Mouse (Mus musculus) midbrain, embryonic 15.5 days (tissue): Measurements from ENCODE around the gene Smcp. TPM values are rescaled to one million over a fixed set of nuclear protein-coding genes. Genes with fewer than 3 reads are reported as not detected.

Experiments
- ATAC-seq: fragments of 200-750 bp; cut with Nextera tagmentation; replicated peaks from 2 replicates; pipeline ENCODE4 v1.8.0; 2017; ENCODE audit warnings: moderate TSS enrichment
- H3K27ac ChIP-seq: fragments of 300-500 bp; sonication (generic); 2 replicates; pipeline ENCODE4 v1.5.1; 2015; ENCODE audit warnings: mild to moderate bottlenecking, inconsistent platforms
- H3K27me3 ChIP-seq: fragments of 300-500 bp; sonication (generic); replicated peaks from 2 replicates; pipeline ENCODE4 v1.6.1; 2015; ENCODE audit warnings: inconsistent platforms
- H3K36me3 ChIP-seq: fragments of 300-500 bp; sonication (generic); replicated peaks from 2 replicates; pipeline ENCODE4 v1.6.1; 2015; ENCODE audit warnings: inconsistent platforms
- H3K4me1 ChIP-seq: fragments of 300-500 bp; sonication (generic); 2 replicates; pipeline ENCODE4 v1.6.1; 2015; ENCODE audit warnings: inconsistent platforms
- H3K4me2 ChIP-seq: fragments of 300-500 bp; sonication (generic); 2 replicates; pipeline ENCODE4 v1.6.1; 2015; ENCODE audit warnings: inconsistent platforms, mild to moderate bottlenecking, moderate library complexity
- H3K4me3 ChIP-seq: fragments of 300-500 bp; sonication (generic); 2 replicates; pipeline ENCODE4 v1.5.1; 2015; ENCODE audit warnings: mild to moderate bottlenecking, inconsistent platforms
- H3K9ac ChIP-seq: fragments of 300-500 bp; sonication (generic); 2 replicates; pipeline ENCODE4 v1.6.1; 2015; ENCODE audit warnings: mild to moderate bottlenecking, inconsistent platforms
- H3K9me3 ChIP-seq: fragments of 300-500 bp; sonication (generic); 2 replicates; pipeline ENCODE4 v1.6.1; 2016; ENCODE audit warnings: inconsistent platforms
- WGBS: fragments of 180-500 bp; shearing (Covaris S2); methylation state at CpG from one replicate; pipeline ENCODE4 v1.1.7; 2015; ENCODE audit warnings: mixed read lengths; 5-methylcytosine and 5-hydroxymethylcytosine counted together
- polyA plus RNA-seq: library from polyadenylated mRNA; unstranded; fragments of >200 nt; fragmentation: Nextera tagmentation; extraction: Ambion mirVana; gene quantifications from 2 replicates; pipeline ENCODE4 v1.2.1, GENCODE M21; 2015

The Smcp gene
- polyA plus RNA-seq, 1 experiment from 2014 or later, result not detected

DNA sequence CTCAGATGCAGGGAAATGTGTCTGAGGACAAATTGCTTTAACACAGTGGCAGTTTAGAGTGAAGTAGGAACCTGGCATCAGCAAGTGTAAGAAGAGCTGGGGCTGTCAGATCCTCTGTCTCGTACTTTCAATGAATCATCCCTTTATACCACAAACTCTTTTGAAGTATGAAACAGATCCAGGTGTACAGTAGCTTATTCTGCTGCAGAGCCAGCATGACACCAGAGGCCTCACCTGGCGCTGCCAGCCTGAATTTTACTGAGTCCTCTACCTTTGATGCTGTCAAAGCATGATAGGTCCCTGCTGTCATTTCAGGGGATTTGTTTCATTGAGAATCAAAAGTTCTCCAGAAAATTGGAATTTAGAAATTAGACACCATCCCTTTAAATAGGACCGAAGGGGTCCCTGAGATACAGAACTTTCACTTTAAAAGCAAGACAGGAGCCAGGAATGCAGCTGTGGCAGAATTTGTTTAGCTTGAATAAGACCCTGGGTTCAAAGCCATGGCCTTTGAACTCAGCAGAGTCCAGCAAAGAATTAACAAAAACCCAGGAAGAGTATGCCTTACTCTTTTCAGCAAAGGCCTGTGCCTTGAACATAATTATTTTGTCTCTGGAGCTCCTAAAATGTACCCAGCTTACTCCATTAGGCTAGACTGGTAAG is 5.5 kb downstream of the Smcp start:
- no peak overlapping the region for H3K9ac ChIP-seq
- no peak overlapping the region for H3K4me2 ChIP-seq
- no peaks in the 10 kb centered on the region for H3K36me3 ChIP-seq
- ATAC-seq, result peak; percentile 88
- no peak overlapping the region for H3K27ac ChIP-seq
- 44% methylated on average over 3 of the region's 3 CpGs for WGBS
- no peaks in the 10 kb centered on the region for H3K27me3 ChIP-seq
- H3K9me3 ChIP-seq, result no peaks in the 10 kb centered on the region
- no peak overlapping the region for H3K4me3 ChIP-seq
- H3K4me1 ChIP-seq, result no peaks in the 10 kb centered on the region

- Histone ChIP-seq H3K27me3 (no peaks in the 10 kb centered on the region), H3K4me2 (no peak overlapping the region), H3K9me3 (no peaks in the 10 kb centered on the region), H3K9ac (no peak overlapping the region), H3K4me1 (no peaks in the 10 kb centered on the region), H3K4me3 (no peak overlapping the region), H3K36me3 (no peaks in the 10 kb centered on the region), H3K27ac (no peak overlapping the region)
- 54% methylated on average over 1 of the region's 1 CpGs for WGBS
- no peak for ATAC-seq
Observed at GRCm38 (mm10) chr3:92579508-92579907, 9.3 kb downstream of the Smcp start.

- Histone ChIP-seq H3K27me3 (no peaks in the 10 kb centered on the region), H3K27ac (no peak overlapping the region), H3K36me3 (no peaks in the 10 kb centered on the region), H3K9me3 (no peaks in the 10 kb centered on the region), H3K4me3 (no peak overlapping the region), H3K9ac (no peak overlapping the region), H3K4me1 (no peaks in the 10 kb centered on the region), H3K4me2 (no peak overlapping the region)
- 50% methylated on average over 4 of the region's 4 CpGs for WGBS
- no peak; the same call in 1 of the 2 replicates for ATAC-seq
Observed at GRCm38 (mm10) chr3:92578652-92579413, 10.0 kb downstream of the Smcp start.

- H3K36me3 ChIP-seq, result no peaks in the 10 kb centered on the region
- no peak for ATAC-seq
- H3K9me3 ChIP-seq, result no peaks in the 10 kb centered on the region
- no peaks in the 10 kb centered on the region for H3K4me1 ChIP-seq
- H3K9ac ChIP-seq, result no peak within 1 kb of the TSS
- no peak within 1 kb of the TSS for H3K4me3 ChIP-seq
- H3K4me2 ChIP-seq, result no peak within 1 kb of the TSS
- no peaks in the 10 kb centered on the region for H3K27me3 ChIP-seq
- H3K27ac ChIP-seq, result no peak within 1 kb of the TSS
- WGBS, result 82% methylated on average over 1 of the region's 1 CpGs
Observed at GRCm38 (mm10) chr3:92573449-92574041, 15.3 kb downstream of the Smcp start, which contains the start of gene Ivl. TSS of gene Ivl (minus strand) at chr3:92573735.

GRCm38 (mm10) chr3:92572514-92573155 is 16.2 kb downstream of the Smcp start:
- no peaks in the 10 kb centered on the region for H3K27me3 ChIP-seq
- H3K4me3 ChIP-seq, result no peak overlapping the region
- no peak for ATAC-seq
- H3K9ac ChIP-seq, result no peak overlapping the region
- no peaks in the 10 kb centered on the region for H3K9me3 ChIP-seq
- no peak overlapping the region for H3K27ac ChIP-seq
- H3K4me1 ChIP-seq, result no peaks in the 10 kb centered on the region
- no peaks in the 10 kb centered on the region for H3K36me3 ChIP-seq
- whole genome bisulfite sequencing, result 70% methylated on average over 2 of the region's 2 CpGs
- H3K4me2 ChIP-seq, result no peak overlapping the region

- 96% methylated on average over 2 of the region's 2 CpGs for WGBS
- Histone ChIP-seq H3K9me3 (no peaks in the 10 kb centered on the region), H3K9ac (no peak overlapping the region)
Observed at GRCm38 (mm10) chr3:92568752-92569151, 20.0 kb downstream of the Smcp start.

DNA sequence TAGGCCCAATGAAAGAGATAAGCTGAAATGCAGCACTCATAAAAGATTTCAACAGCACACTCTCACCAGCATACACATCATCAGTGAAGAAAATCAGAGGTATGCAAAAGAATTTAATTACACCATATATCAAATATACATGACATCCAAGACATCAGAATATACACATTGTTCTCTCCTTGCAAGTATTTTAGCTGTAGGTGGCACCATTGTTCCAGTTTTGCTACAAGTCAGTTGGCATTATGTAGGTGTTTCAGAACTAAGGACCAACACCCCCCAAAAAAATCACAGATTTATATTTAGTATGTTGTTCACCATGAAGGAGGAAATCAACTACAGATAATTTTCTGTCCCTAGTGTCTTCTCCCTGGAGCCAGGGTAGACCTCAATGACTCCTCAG is 23.4 kb downstream of the Smcp start:
- H3K4me3 ChIP-seq, result no peak overlapping the region
- no peak overlapping the region for H3K9ac ChIP-seq
- no peaks in the 10 kb centered on the region for H3K36me3 ChIP-seq
- ATAC-seq, result no peak
- H3K27ac ChIP-seq, result no peak overlapping the region
- H3K4me2 ChIP-seq, result no peak overlapping the region
- no peaks in the 10 kb centered on the region for H3K4me1 ChIP-seq
- no peaks in the 10 kb centered on the region for H3K9me3 ChIP-seq
- no peaks in the 10 kb centered on the region for H3K27me3 ChIP-seq

More at GRCm38 (mm10) chr3:92568752-92569151, 20.0 kb downstream of the Smcp start:
- Histone ChIP-seq H3K27ac (no peak overlapping the region), H3K4me1 (no peaks in the 10 kb centered on the region), H3K4me3 (no peak overlapping the region), H3K27me3 (no peaks in the 10 kb centered on the region), H3K36me3 (no peaks in the 10 kb centered on the region), H3K4me2 (no peak overlapping the region)
- ATAC-seq, result no peak

GRCm38 (mm10) chr3:92534411-92534810 is 54.4 kb downstream of the Smcp start, which contains the start of gene 2310046K23Rik:
TSS of gene 2310046K23Rik (minus strand) at chr3:92534511.
- Histone ChIP-seq H3K27me3 (no peaks in the 10 kb centered on the region), H3K4me2 (no peak within 1 kb of the TSS), H3K27ac (no peak within 1 kb of the TSS), H3K4me3 (no peak within 1 kb of the TSS), H3K9ac (no peak within 1 kb of the TSS), H3K4me1 (no peaks in the 10 kb centered on the region), H3K36me3 (no peaks in the 10 kb centered on the region), H3K9me3 (no peaks in the 10 kb centered on the region)
- no peak for ATAC-seq
- 89% methylated on average over 3 of the region's 3 CpGs for WGBS

Other genes with a start within 250 kb of the Smcp start
- not detected in 2 replicates for gene Sprr2d, start 249.9 kb downstream of the Smcp start, polyA plus RNA-seq
- gene Sprr2e, start 236.9 kb downstream of the Smcp start, polyA plus RNA-seq, result not detected in 2 replicates
- not detected in 2 replicates for gene Sprr2f, start 223.8 kb downstream of the Smcp start, polyA plus RNA-seq
- not detected in 2 replicates for gene Sprr2h, start 203.3 kb downstream of the Smcp start, polyA plus RNA-seq
- gene Sprr2i, start 181.0 kb downstream of the Smcp start, polyA plus RNA-seq, result not detected in 2 replicates
- not detected in 2 replicates for gene Sprr2j-ps, start 170.9 kb downstream of the Smcp start, polyA plus RNA-seq
- 7.4 and 9.7 TPM in 2 replicates for gene Gm9774, start 159.6 kb downstream of the Smcp start, polyA plus RNA-seq
- gene Sprr2k, start 156.4 kb downstream of the Smcp start, polyA plus RNA-seq, result not detected in 2 replicates
- not detected in 2 replicates for gene Sprr1b, start 150.2 kb downstream of the Smcp start, polyA plus RNA-seq
- gene Sprr3, start 130.3 kb downstream of the Smcp start, polyA plus RNA-seq, result not detected in 2 replicates
- gene Sprr1a, start 103.1 kb downstream of the Smcp start, polyA plus RNA-seq, result 0.28 TPM in 1 of 2 replicates, not detected in the other
- gene Sprr4, start 88.5 kb downstream of the Smcp start, polyA plus RNA-seq, result not detected in 2 replicates
- not detected in 2 replicates for gene 2310046K23Rik, start 54.5 kb downstream of the Smcp start, polyA plus RNA-seq
- not detected in 2 replicates for gene Ivl, start 15.3 kb downstream of the Smcp start, polyA plus RNA-seq
- not detected in 2 replicates for gene 2210017I01Rik, start 18.5 kb upstream of the Smcp start, polyA plus RNA-seq
- gene Lce6a, start 32.7 kb upstream of the Smcp start, polyA plus RNA-seq, result not detected in 2 replicates
- not detected in 2 replicates for gene Lce1a1, start 59.3 kb upstream of the Smcp start, polyA plus RNA-seq
- gene Lce1b, start 67.9 kb upstream of the Smcp start, polyA plus RNA-seq, result not detected in 2 replicates
- gene Lce1a2, start 81.3 kb upstream of the Smcp start, polyA plus RNA-seq, result not detected in 2 replicates
- gene Lce1c, start 90.2 kb upstream of the Smcp start, polyA plus RNA-seq, result not detected in 2 replicates
- gene Lce1d, start 98.2 kb upstream of the Smcp start, polyA plus RNA-seq, result not detected in 2 replicates
- gene Lce1e, start 120.1 kb upstream of the Smcp start, polyA plus RNA-seq, result not detected in 2 replicates
- gene Lce1f, start 131.4 kb upstream of the Smcp start, polyA plus RNA-seq, result not detected in 2 replicates
- not detected in 2 replicates for gene Gm38119, start 150.1 kb upstream of the Smcp start, polyA plus RNA-seq
- not detected in 2 replicates for gene Lce1g, start 163.3 kb upstream of the Smcp start, polyA plus RNA-seq
- gene Lce1h, start 176.1 kb upstream of the Smcp start, polyA plus RNA-seq, result not detected in 2 replicates
- gene Lce1i, start 189.9 kb upstream of the Smcp start, polyA plus RNA-seq, result not detected in 2 replicates
- gene Lce1j, start 201.5 kb upstream of the Smcp start, polyA plus RNA-seq, result not detected in 2 replicates
- gene Lce1k, start 218.9 kb upstream of the Smcp start, polyA plus RNA-seq, result not detected in 2 replicates
- gene Kprp, start 238.2 kb upstream of the Smcp start, polyA plus RNA-seq, result not detected in 2 replicates